ENCODE assay signal across 26 mouse cellular contexts in genomic region chr12:103362336-103362735, GRCm38 (mm10). TPM values are rescaled to one million over a fixed set of nuclear protein-coding genes. Genes with fewer than 3 reads are reported as not detected.
DNase-seq lines count a peak whose midpoint lies in the region; ATAC-seq lines count a peak whose summit lies in the region.
"Had no signal": no experiment of that assay in that cellular context is flagged by ENCODE, and none has a peak within 500 bp of the region (broad histone marks: within the 10 kb centered on the region; RNA-seq: fewer than 3 reads in every experiment).

No protein-coding gene starts in this region.

- no peak overlapping the region for H3K4me3 ChIP-seq in heart, embryonic 13.5 days
- H3K4me3 ChIP-seq in midbrain, embryonic 14.5 days (replicated peaks; ENCODE audit: low read depth, low read length): no peak overlapping the region
- H3K4me3 ChIP-seq: hindbrain, embryonic 15.5 days; intestine, embryonic 15.5 days; limb, embryonic 13.5 days; liver, embryonic 13.5 days; midbrain, embryonic 10.5 days had no signal

- 29% methylated on average over 3 of the region's 3 CpGs for WGBS in heart, embryonic 13.5 days
- 74% methylated on average over 3 of the region's 3 CpGs for WGBS in midbrain, embryonic 14.5 days

- H3K9me3 ChIP-seq in heart, embryonic 13.5 days: no peaks in the 10 kb centered on the region
- H3K9me3 ChIP-seq in midbrain, embryonic 14.5 days (ENCODE audit: control insufficient read depth, low read length): no peaks in the 10 kb centered on the region
- H3K9me3 ChIP-seq: hindbrain, embryonic 15.5 days; intestine, embryonic 15.5 days; limb, embryonic 13.5 days; liver, embryonic 13.5 days; midbrain, embryonic 10.5 days had no signal

- no peak overlapping the region for H3K9ac ChIP-seq in heart, embryonic 13.5 days
- no peak overlapping the region for H3K9ac ChIP-seq in midbrain, embryonic 14.5 days (replicated peaks; ENCODE audit: low read length)
- H3K9ac ChIP-seq: hindbrain, embryonic 15.5 days; intestine, embryonic 15.5 days; limb, embryonic 13.5 days; liver, embryonic 13.5 days; lung, embryonic 14.5 days had no signal

- H3K4me1 ChIP-seq in heart, embryonic 13.5 days: peaks cover 30% of the 10 kb centered on the region
- no peaks in the 10 kb centered on the region for H3K4me1 ChIP-seq in midbrain, embryonic 14.5 days (ENCODE audit: control insufficient read depth, insufficient read depth, low read length)
- H3K4me1 ChIP-seq: hindbrain, embryonic 15.5 days; intestine, embryonic 15.5 days; limb, embryonic 13.5 days; liver, embryonic 13.5 days had no signal

- no peaks in the 10 kb centered on the region for H3K27me3 ChIP-seq in heart, embryonic 13.5 days (replicated peaks)
- no peaks in the 10 kb centered on the region for H3K27me3 ChIP-seq in midbrain, embryonic 14.5 days (ENCODE audit: control insufficient read depth, insufficient read depth, low read length)
- H3K27me3 ChIP-seq: hindbrain, embryonic 15.5 days; intestine, embryonic 15.5 days; limb, embryonic 13.5 days; liver, embryonic 13.5 days had no signal

- no peaks in the 10 kb centered on the region for H3K36me3 ChIP-seq in heart, embryonic 13.5 days
- H3K36me3 ChIP-seq in midbrain, embryonic 14.5 days (ENCODE audit: control insufficient read depth, insufficient read depth, low read length): no peaks in the 10 kb centered on the region
- H3K36me3 ChIP-seq: hindbrain, embryonic 15.5 days; intestine, embryonic 15.5 days; limb, embryonic 13.5 days; liver, embryonic 13.5 days; midbrain, embryonic 10.5 days had no signal

- H3K4me2 ChIP-seq in heart, embryonic 13.5 days: no peak overlapping the region
- no peak overlapping the region for H3K4me2 ChIP-seq in midbrain, embryonic 14.5 days (ENCODE audit: low read length)
- H3K4me2 ChIP-seq: hindbrain, embryonic 15.5 days; intestine, embryonic 15.5 days; limb, embryonic 13.5 days; liver, embryonic 13.5 days; lung, embryonic 14.5 days had no signal

- DNase-seq in gastrocnemius, adult 8-10 months (ENCODE audit: low spot score in 2 of 2): peak; percentile 78 to 87
- peak; percentile 75 to 89 for DNase-seq in heart, adult 18-20 months
- peak; percentile 53 for DNase-seq in heart, postnatal 25 days (ENCODE audit: low spot score)
- no peak for DNase-seq in frontal cortex, postnatal 25 days (ENCODE audit: low spot score in 2 of 2)
- no peak for DNase-seq in midbrain, embryonic 14.5 days
- DNase-seq: adrenal gland, postnatal 25 days; cerebellum, adult 18-20 months; cerebellum, postnatal 25 days; embryo, embryonic 11 days; liver, embryonic 13.5 days; lung, embryonic 14.5 days; lung, postnatal 36 days; retina, postnatal 1 day; right cerebral cortex, postnatal 4 days; thymus, postnatal 25 days had no signal

- ATAC-seq in heart, embryonic 13.5 days (ENCODE audit: extremely low read depth, insufficient number of reproducible peaks, low FRiP score, low TSS enrichment): no peak
- no peak for ATAC-seq in CD4-positive, CD25-positive, alpha-beta regulatory T cell, adult 4 months
- no peak for ATAC-seq in midbrain, embryonic 14.5 days (ENCODE audit: low FRiP score, low TSS enrichment)
- ATAC-seq: forebrain, embryonic 16.5 days; intestine, embryonic 15.5 days had no signal

- intact Hi-C loops in heart, postnatal 25 days (cut with DNase I): no loop called here

- peak overlapping the region; percentile 8; the same call in 1 of the 2 replicates for H3K27ac ChIP-seq in heart, embryonic 13.5 days (replicated peaks)
- H3K27ac ChIP-seq in midbrain, embryonic 14.5 days (replicated peaks; ENCODE audit: low read depth, low read length): no peak overlapping the region
- H3K27ac ChIP-seq: hindbrain, embryonic 15.5 days; intestine, embryonic 15.5 days; kidney, postnatal 0 days; limb, embryonic 13.5 days; liver, embryonic 13.5 days; midbrain, embryonic 10.5 days had no signal

RNA-seq across cellular contexts. Expression of gene Asb2, which starts 6.5 kb away (rescaled TPM):
- total RNA-seq in gastrocnemius, adult 8-10 months (2022): 100 to 1,000 TPM; 524 to 740 (median 599) TPM
- total RNA-seq in heart, adult 18-20 months (2021): 100 to 1,000 TPM; 561 to 602 TPM
- 164 and 183 TPM in 2 replicates for polyA plus RNA-seq in heart, embryonic 13.5 days (2015; fragmentation: Nextera tagmentation; extraction: Ambion mirVana)
- total RNA-seq in heart, postnatal 25 days (2021): 100 to 1,000 TPM; 497 to 569 TPM
- 10 to 100 TPM; 25.2 to 31.4 TPM for polyA plus RNA-seq in CD4-positive, CD25-positive, alpha-beta regulatory T cell, adult 4 months (2017; shearing (Covaris generic))
- polyA plus RNA-seq in midbrain, embryonic 14.5 days (2014; fragmentation: Nextera tagmentation; extraction: Ambion mirVana): 0.39 and 0.46 TPM in 2 replicates

RNA-seq across cellular contexts. Expression of gene Otub2, which starts 26.1 kb away (rescaled TPM):
- total RNA-seq in gastrocnemius, adult 8-10 months (2022): 10 to 100 TPM in 1 of 4 experiments, 1 to 10 TPM in 3; 5.3 to 20.3 (median 7.7) TPM
- 1 to 10 TPM; 3.4 to 3.9 TPM for total RNA-seq in heart, adult 18-20 months (2021)
- 13.8 and 15.8 TPM in 2 replicates for polyA plus RNA-seq in heart, embryonic 13.5 days (2015; fragmentation: Nextera tagmentation; extraction: Ambion mirVana)
- total RNA-seq in heart, postnatal 25 days (2021): 1 to 10 TPM; 4.4 to 4.9 TPM
- polyA plus RNA-seq in CD4-positive, CD25-positive, alpha-beta regulatory T cell, adult 4 months (2017; shearing (Covaris generic)): 1 to 10 TPM; 1.4 to 1.5 TPM
- 22.9 and 26.3 TPM in 2 replicates for polyA plus RNA-seq in midbrain, embryonic 14.5 days (2014; fragmentation: Nextera tagmentation; extraction: Ambion mirVana)

RNA-seq across cellular contexts. Expression of gene 9330161L09Rik, which starts 45.3 kb away (rescaled TPM):
- 1 to 10 TPM in 2 of 4 experiments, under 1 TPM in 1, not detected in 1; 0.99 to 1.2 (median 1.2) TPM for total RNA-seq in gastrocnemius, adult 8-10 months (2022)
- total RNA-seq in heart, adult 18-20 months (2021): 1 to 10 TPM; 1.2 to 1.6 TPM
- polyA plus RNA-seq in heart, embryonic 13.5 days (2015; fragmentation: Nextera tagmentation; extraction: Ambion mirVana): 0.39 and 0.60 TPM in 2 replicates
- total RNA-seq in heart, postnatal 25 days (2021): 1 to 10 TPM; 1.2 to 1.3 TPM
- under 1 TPM in 1 of 2 experiments, not detected in 1; 0.90 TPM for polyA plus RNA-seq in CD4-positive, CD25-positive, alpha-beta regulatory T cell, adult 4 months (2017; shearing (Covaris generic))
- polyA plus RNA-seq in midbrain, embryonic 14.5 days (2014; fragmentation: Nextera tagmentation; extraction: Ambion mirVana): 1.6 and 2.2 TPM in 2 replicates
- polyA plus RNA-seq: liver, embryonic 13.5 days had no signal

RNA-seq across cellular contexts. Expression of gene Fam181a, which starts 51.6 kb away (rescaled TPM):
- total RNA-seq in gastrocnemius, adult 8-10 months (2022): not detected
- not detected for total RNA-seq in heart, adult 18-20 months (2021)
- polyA plus RNA-seq in heart, embryonic 13.5 days (2015; fragmentation: Nextera tagmentation; extraction: Ambion mirVana): not detected in 2 replicates
- total RNA-seq in heart, postnatal 25 days (2021): not detected
- polyA plus RNA-seq in CD4-positive, CD25-positive, alpha-beta regulatory T cell, adult 4 months (2017; shearing (Covaris generic)): not detected
- polyA plus RNA-seq in midbrain, embryonic 14.5 days (2014; fragmentation: Nextera tagmentation; extraction: Ambion mirVana): 8.9 and 15.9 TPM in 2 replicates
- total RNA-seq: adrenal gland, postnatal 25 days; granulocyte monocyte progenitor cell, adult 5-6 weeks; monocyte, adult 5-6 weeks had no signal
- polyA plus RNA-seq: embryonic facial prominence, embryonic 14.5 days; kidney, postnatal 0 days; liver, embryonic 13.5 days had no signal

Comparison
In these comparisons a context has a peak if more than half of its experiments do, and no peak if none do; other contexts are left out.
1. DNase-seq: peak in gastrocnemius, adult 8-10 months (2 of 2), heart, adult 18-20 months (2 of 2) and heart, postnatal 25 days (single experiment); none in frontal cortex, postnatal 25 days (0 of 2) and midbrain, embryonic 14.5 days (single experiment).